Mouse (Mus musculus): ENCODE results near the gene Aes. TPM values are rescaled to one million over a fixed set of nuclear protein-coding genes. Genes with fewer than 3 reads are reported as not detected.
A peak's percentile ranks its signal among the peaks of the same experiment; 100 is the strongest.

The Aes gene
- total and polyA plus RNA-seq, 3 experiments = 182 to 1,535 (median 400) TPM

GRCm38 (mm10) chr10:81570238-81570800 lies 11.0 kb downstream of the Aes start:
- Histone ChIP-seq H3K4me3 (ENCODE audit: low read depth, low read length) (peak overlapping the region; percentile 72), H3K4me1 (ENCODE audit: insufficient read depth, low read depth, low read length) (peaks cover 78% of the 10 kb centered on the region), H3K9me3 (replicated peaks) (no peaks in the 10 kb centered on the region), H3K27me3 (ENCODE audit: insufficient read depth, low read length) (peaks cover 39% of the 10 kb centered on the region), H3K36me3 (replicated peaks) (peaks cover 25% of the 10 kb centered on the region)
- DNase-seq (ENCODE audit: low spot score) (no peak), ATAC-seq (ENCODE audit: extremely low read depth, insufficient number of reproducible peaks, low FRiP score, poor library complexity, severe bottlenecking) (no peak)
- no peak for TF ChIP-seq CTCF (IDR thresholded peaks at IDR 0.05; ENCODE audit: low read depth, low read length)
- no peak for TF ChIP-seq POLR2AphosphoS5 (IDR thresholded peaks at IDR 0.05; ENCODE audit: insufficient replicate concordance, low read depth, low read length)
- TF ChIP-seq GATA2 (IDR thresholded peaks at IDR 0.05; ENCODE audit: borderline replicate concordance, low read depth, low read length) = no peak
- no peak for TF ChIP-seq TAL1 (conservative IDR thresholded peaks at IDR 0.05; ENCODE audit: low read depth, low read length)
- no peak for TF ChIP-seq GATA1 (IDR thresholded peaks at IDR 0.05; ENCODE audit: borderline replicate concordance, low read length)

- H3K27me3 ChIP-seq (ENCODE audit: insufficient read depth, low read length) = peaks cover 45% of the 10 kb centered on the region
- peaks cover 19% of the 10 kb centered on the region for H3K36me3 ChIP-seq (replicated peaks)
- ATAC-seq (ENCODE audit: extremely low read depth, insufficient number of reproducible peaks, low FRiP score, poor library complexity, severe bottlenecking) (no peak), DNase-seq (ENCODE audit: low spot score) (peak; percentile 69)
- H3K9me3 ChIP-seq (replicated peaks) = no peaks in the 10 kb centered on the region
- H3K4me3 ChIP-seq (ENCODE audit: low read depth, low read length) = peak overlapping the region; percentile 72
- peaks cover 80% of the 10 kb centered on the region for H3K4me1 ChIP-seq (ENCODE audit: insufficient read depth, low read depth, low read length)
- TF ChIP-seq TAL1 (conservative IDR thresholded peaks at IDR 0.05; ENCODE audit: low read depth, low read length) (no peak), GATA1 (IDR thresholded peaks at IDR 0.05; ENCODE audit: borderline replicate concordance, low read length) (no peak), POLR2AphosphoS5 (IDR thresholded peaks at IDR 0.05; ENCODE audit: insufficient replicate concordance, low read depth, low read length) (no peak), GATA2 (IDR thresholded peaks at IDR 0.05; ENCODE audit: borderline replicate concordance, low read depth, low read length) (no peak), CTCF (IDR thresholded peaks at IDR 0.05; ENCODE audit: low read depth, low read length) (no peak)
Observed at GRCm38 (mm10) chr10:81570831-81571500, 11.7 kb downstream of the Aes start.

- DNase-seq (ENCODE audit: low spot score) (peak; percentile 100), ATAC-seq (ENCODE audit: extremely low read depth, insufficient number of reproducible peaks, low FRiP score, poor library complexity, severe bottlenecking) (peak; percentile 96)
- Histone ChIP-seq H3K36me3 (replicated peaks) (peaks cover 13% of the 10 kb centered on the region), H3K27me3 (ENCODE audit: insufficient read depth, low read length) (peaks cover 50% of the 10 kb centered on the region), H3K4me1 (ENCODE audit: insufficient read depth, low read depth, low read length) (peaks cover 85% of the 10 kb centered on the region), H3K9me3 (replicated peaks) (no peaks in the 10 kb centered on the region), H3K4me3 (ENCODE audit: low read depth, low read length) (peak overlapping the region; percentile 72)
- TF ChIP-seq GATA2 (IDR thresholded peaks at IDR 0.05; ENCODE audit: borderline replicate concordance, low read depth, low read length) = no peak
- TF ChIP-seq POLR2AphosphoS5 (IDR thresholded peaks at IDR 0.05; ENCODE audit: insufficient replicate concordance, low read depth, low read length) = no peak
- TF ChIP-seq TAL1 (conservative IDR thresholded peaks at IDR 0.05; ENCODE audit: low read depth, low read length) = no peak
- TF ChIP-seq CTCF (IDR thresholded peaks at IDR 0.05; ENCODE audit: low read depth, low read length) = no peak
- no peak for TF ChIP-seq GATA1 (IDR thresholded peaks at IDR 0.05; ENCODE audit: borderline replicate concordance, low read length)
Observed at GRCm38 (mm10) chr10:81571501-81571876, 12.2 kb downstream of the Aes start.

- Histone ChIP-seq H3K4me1 (ENCODE audit: insufficient read depth, low read depth, low read length) (peaks cover 85% of the 10 kb centered on the region), H3K9me3 (replicated peaks) (no peaks in the 10 kb centered on the region), H3K27me3 (ENCODE audit: insufficient read depth, low read length) (peaks cover 57% of the 10 kb centered on the region), H3K4me3 (ENCODE audit: low read depth, low read length) (peak overlapping the region; percentile 72; the same call in 1 of the 2 replicates), H3K36me3 (replicated peaks) (peaks cover 6% of the 10 kb centered on the region)
- no peak for TF ChIP-seq CTCF (IDR thresholded peaks at IDR 0.05; ENCODE audit: low read depth, low read length)
- TF ChIP-seq GATA2 (IDR thresholded peaks at IDR 0.05; ENCODE audit: borderline replicate concordance, low read depth, low read length) = no peak
- DNase-seq (ENCODE audit: low spot score) (no peak), ATAC-seq (ENCODE audit: extremely low read depth, insufficient number of reproducible peaks, low FRiP score, poor library complexity, severe bottlenecking) (no peak)
Observed at GRCm38 (mm10) chr10:81572133-81572671, 12.9 kb downstream of the Aes start.

DNA sequence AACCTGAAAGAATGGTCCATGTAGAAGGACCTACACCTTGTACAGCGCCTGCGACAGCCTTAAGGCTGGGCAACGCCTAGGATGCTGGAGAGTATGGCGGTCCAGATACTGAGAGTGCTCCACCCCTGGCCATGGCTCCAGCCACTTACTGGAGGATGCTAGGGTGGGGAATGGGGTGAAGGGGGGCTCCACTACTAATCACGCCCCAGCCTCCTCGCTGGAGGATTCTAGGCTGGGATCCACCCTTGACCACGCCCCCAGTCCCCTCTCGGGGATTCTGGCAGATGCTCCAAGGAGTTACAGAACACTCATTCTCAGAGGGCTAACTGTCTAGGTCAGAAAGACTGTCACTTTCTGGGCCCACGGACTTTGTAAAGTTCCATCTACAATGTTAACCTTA lies 13.7 kb downstream of the Aes start:
- no peak for DNase-seq (ENCODE audit: low spot score)

More for the DNA sequence above, 13.7 kb downstream of the Aes start:
- no peaks in the 10 kb centered on the region for H3K36me3 ChIP-seq (replicated peaks)
- peaks cover 64% of the 10 kb centered on the region for H3K27me3 ChIP-seq (ENCODE audit: insufficient read depth, low read length)
- no peaks in the 10 kb centered on the region for H3K9me3 ChIP-seq (replicated peaks)
- ATAC-seq (ENCODE audit: extremely low read depth, insufficient number of reproducible peaks, low FRiP score, poor library complexity, severe bottlenecking) = no peak
- TF ChIP-seq TAL1 (conservative IDR thresholded peaks at IDR 0.05; ENCODE audit: low read depth, low read length) (no peak), GATA1 (IDR thresholded peaks at IDR 0.05; ENCODE audit: borderline replicate concordance, low read length) (no peak), POLR2AphosphoS5 (IDR thresholded peaks at IDR 0.05; ENCODE audit: insufficient replicate concordance, low read depth, low read length) (no peak), GATA2 (IDR thresholded peaks at IDR 0.05; ENCODE audit: borderline replicate concordance, low read depth, low read length) (no peak), CTCF (IDR thresholded peaks at IDR 0.05; ENCODE audit: low read depth, low read length) (no peak)
- no peak overlapping the region for H3K4me3 ChIP-seq (ENCODE audit: low read depth, low read length)
- H3K4me1 ChIP-seq (ENCODE audit: insufficient read depth, low read depth, low read length) = peaks cover 81% of the 10 kb centered on the region

Measured in G1E (cell line).